Mouse (Mus musculus) megakaryocyte, embryonic 14.5 days (primary cell): ENCODE measurements around the gene Dok4.

Experiments
- FLI1 ChIP-seq: IDR thresholded peaks from 2 replicates; pipeline ENCODE4 v1.6.1; 2012; ENCODE audit warnings: low read length, inconsistent platforms, mixed read lengths
- GATA1 ChIP-seq: IDR thresholded peaks from 3 replicates; pipeline ENCODE4 v1.6.1; 2012; ENCODE audit warnings: mixed read lengths, low read length, inconsistent platforms, borderline replicate concordance

DNA sequence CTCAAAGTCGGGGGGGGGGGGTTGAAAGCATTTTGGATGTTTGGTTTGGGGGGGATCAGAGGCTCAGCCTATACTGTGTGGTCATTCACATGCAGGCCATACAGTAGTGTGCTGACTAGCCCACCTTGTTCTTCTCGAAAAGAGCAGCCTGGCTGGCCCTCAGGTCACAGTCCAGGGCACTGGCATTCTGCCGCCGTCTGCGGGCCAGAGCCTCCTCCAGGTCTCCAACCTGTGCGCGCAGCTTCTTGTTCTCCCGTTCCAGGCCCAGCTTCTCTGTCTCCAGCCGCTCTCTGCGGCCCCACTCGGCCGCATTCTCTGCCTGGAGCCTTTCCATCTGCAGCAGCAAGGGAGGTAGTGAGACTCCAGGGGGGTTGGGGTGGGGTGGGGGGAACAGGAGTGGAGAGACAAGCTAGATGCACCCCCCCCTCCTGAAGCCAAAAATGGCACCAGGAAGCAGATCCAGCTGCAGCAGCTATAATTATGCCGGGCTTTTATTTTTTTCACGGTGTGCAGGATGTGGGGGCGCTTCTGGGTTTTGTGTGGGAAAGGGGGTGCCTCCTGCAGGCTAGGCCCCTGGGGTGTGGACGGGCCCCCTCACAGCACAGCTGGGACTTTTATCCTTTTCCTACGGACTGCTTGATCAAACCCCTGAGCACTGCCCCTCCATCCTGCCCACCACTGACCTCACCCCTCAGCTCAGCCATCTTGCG is 31.6 kb upstream of the Dok4 start:
- TF ChIP-seq GATA1 (no peak), FLI1 (no peak)
